Mouse (Mus musculus) G1E (cell line): Measurements from ENCODE around the gene 2900011O08Rik.

Experiments used
- CTCF ChIP-seq: IDR thresholded peaks from 2 replicates; pipeline ENCODE4 v1.5.1; 2012; ENCODE audit warnings: low read depth, low read length, inconsistent platforms, mixed read lengths
- GATA1 ChIP-seq: IDR thresholded peaks from 2 replicates; pipeline ENCODE4 v1.6.1; 2012; ENCODE audit warnings: borderline replicate concordance, low read length, inconsistent platforms, mixed read lengths
- TAL1 ChIP-seq: conservative IDR thresholded peaks from 2 replicates; pipeline ENCODE4 v1.6.1; 2012; ENCODE audit warnings: low read depth, low read length, inconsistent platforms, mixed read lengths

- no peak for TF ChIP-seq GATA1
- no peak for TF ChIP-seq CTCF
- no peak for TF ChIP-seq TAL1
Measured at GRCm38 (mm10) chr16:14139106-14139505, 152.7 kb downstream of the 2900011O08Rik start.
